Mouse (Mus musculus) kidney, embryonic 14.5 days (tissue): ENCODE results near the gene Mab21l1. TPM values are rescaled to one million over a fixed set of nuclear protein-coding genes. Genes with fewer than 3 reads are reported as not detected.

ENCODE experiments used
- ATAC-seq: fragments of 200-750 bp; cut with Nextera tagmentation; 2 replicates; pipeline ENCODE4 v1.8.0; 2017; ENCODE audit warnings: moderate number of reproducible peaks, mild to moderate bottlenecking, moderate TSS enrichment, moderate library complexity; ENCODE audit not compliant: low FRiP score, low TSS enrichment
- H3K27ac ChIP-seq: fragments of 300-500 bp; sonication (generic); 2 replicates; pipeline ENCODE4 v1.5.1; 2014; ENCODE audit warnings: low read depth, mild to moderate bottlenecking, low read length, moderate library complexity, mixed read lengths
- H3K27me3 ChIP-seq: fragments of 300-500 bp; sonication (generic); 2 replicates; pipeline ENCODE4 v1.6.1; 2014; ENCODE audit warnings: mild to moderate bottlenecking, low read length; ENCODE audit not compliant: control insufficient read depth, insufficient read depth
- H3K36me3 ChIP-seq: fragments of 300-500 bp; sonication (generic); 2 replicates; pipeline ENCODE4 v1.6.1; 2014; ENCODE audit warnings: low read length, mixed read lengths; ENCODE audit not compliant: control insufficient read depth, insufficient read depth
- H3K4me1 ChIP-seq: fragments of 300-500 bp; sonication (generic); 2 replicates; pipeline ENCODE4 v1.6.1; 2014; ENCODE audit warnings: low read length, mixed read lengths; ENCODE audit not compliant: control insufficient read depth, insufficient read depth
- H3K4me2 ChIP-seq: fragments of 300-500 bp; sonication (generic); replicated peaks from 2 replicates; pipeline ENCODE4 v1.6.1; 2014; ENCODE audit warnings: low read depth, mild to moderate bottlenecking, low read length
- H3K4me3 ChIP-seq: fragments of 300-500 bp; sonication (generic); 2 replicates; pipeline ENCODE4 v1.5.1; 2014; ENCODE audit warnings: mild to moderate bottlenecking, low read length
- H3K9ac ChIP-seq: fragments of 300-500 bp; sonication (generic); 2 replicates; pipeline ENCODE4 v1.6.1; 2014; ENCODE audit warnings: low read depth, mild to moderate bottlenecking, low read length, moderate library complexity
- H3K9me3 ChIP-seq: fragments of 300-500 bp; sonication (generic); 2 replicates; pipeline ENCODE4 v1.6.1; 2016; ENCODE audit warnings: low read length; ENCODE audit not compliant: control insufficient read depth
- WGBS: fragments of 180-500 bp; shearing (Covaris S2); extraction: QIAGEN DNeasy Blood & Tissue Kit; methylation state at CpG from one replicate; pipeline ENCODE4 v1.1.7; 2014; 5-methylcytosine and 5-hydroxymethylcytosine counted together
- polyA plus RNA-seq: library from polyadenylated mRNA; unstranded; fragments of >200 nt; fragmentation: Nextera tagmentation; extraction: Ambion mirVana; gene quantifications from 2 replicates; pipeline ENCODE4 v1.2.1, GENCODE M21; 2014

The Mab21l1 gene
- polyA plus RNA-seq, 1 experiment from 2014 or later: 0.87 TPM

- Histone ChIP-seq H3K27me3 (no peaks in the 10 kb centered on the region), H3K4me1 (no peaks in the 10 kb centered on the region), H3K9me3 (no peaks in the 10 kb centered on the region), H3K27ac (no peak overlapping the region), H3K4me3 (no peak overlapping the region), H3K9ac (no peak overlapping the region), H3K36me3 (no peaks in the 10 kb centered on the region), H3K4me2 (no peak overlapping the region)
- ATAC-seq: no peak
- WGBS: 77% methylated on average over 6 of the region's 6 CpGs
Measured at GRCm38 (mm10) chr3:55816638-55817375, 34.5 kb downstream of the Mab21l1 start.

DNA sequence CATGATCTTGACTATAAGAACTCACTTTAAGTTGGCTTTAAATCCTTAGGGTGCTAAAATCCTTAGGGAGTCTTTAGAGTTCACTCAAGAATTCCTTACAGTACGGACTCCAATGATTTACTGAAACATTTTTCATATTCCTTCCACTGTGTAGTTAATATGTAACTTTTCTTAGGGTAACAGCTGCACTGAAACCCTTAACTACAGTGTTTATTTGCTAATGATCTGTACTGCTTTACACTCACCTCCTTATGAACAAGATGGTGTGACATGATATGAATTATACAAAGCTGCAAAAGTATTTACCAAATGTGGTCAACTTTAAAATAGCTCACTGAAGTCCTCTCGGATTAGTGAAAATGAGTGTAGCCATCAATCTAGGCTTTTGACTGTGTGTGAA is 35.8 kb downstream of the Mab21l1 start:
- ATAC-seq: no peak
- Histone ChIP-seq H3K9me3 (no peaks in the 10 kb centered on the region), H3K36me3 (no peaks in the 10 kb centered on the region), H3K4me1 (no peaks in the 10 kb centered on the region), H3K9ac (no peak overlapping the region), H3K27ac (no peak overlapping the region), H3K4me3 (no peak overlapping the region), H3K4me2 (no peak overlapping the region), H3K27me3 (no peaks in the 10 kb centered on the region)
- 75% methylated on average over 2 of the region's 2 CpGs for WGBS

DNA sequence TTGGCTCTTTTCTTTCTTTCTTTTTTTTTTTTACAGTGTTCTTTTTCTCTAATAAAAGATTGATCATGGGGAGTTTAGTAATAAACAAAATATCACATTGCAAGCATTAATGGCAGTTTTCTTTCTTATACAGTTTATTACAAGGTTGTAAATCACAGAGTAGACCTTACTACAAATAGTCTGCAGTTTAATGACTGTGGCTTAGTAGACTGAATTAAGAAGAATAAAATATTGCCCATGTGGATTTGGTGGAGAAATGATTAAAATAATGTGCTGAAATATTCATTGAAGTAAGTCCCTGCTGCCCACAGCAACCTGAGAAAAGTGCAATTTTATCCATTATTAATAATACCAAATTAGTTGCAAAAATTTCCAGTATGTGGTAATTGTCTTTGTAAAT is 37.3 kb downstream of the Mab21l1 start:
- Histone ChIP-seq H3K9ac (no peak overlapping the region), H3K4me3 (no peak overlapping the region), H3K27ac (no peak overlapping the region), H3K27me3 (no peaks in the 10 kb centered on the region), H3K36me3 (no peaks in the 10 kb centered on the region), H3K4me2 (no peak overlapping the region), H3K9me3 (no peaks in the 10 kb centered on the region), H3K4me1 (no peaks in the 10 kb centered on the region)
- no peak for ATAC-seq

DNA sequence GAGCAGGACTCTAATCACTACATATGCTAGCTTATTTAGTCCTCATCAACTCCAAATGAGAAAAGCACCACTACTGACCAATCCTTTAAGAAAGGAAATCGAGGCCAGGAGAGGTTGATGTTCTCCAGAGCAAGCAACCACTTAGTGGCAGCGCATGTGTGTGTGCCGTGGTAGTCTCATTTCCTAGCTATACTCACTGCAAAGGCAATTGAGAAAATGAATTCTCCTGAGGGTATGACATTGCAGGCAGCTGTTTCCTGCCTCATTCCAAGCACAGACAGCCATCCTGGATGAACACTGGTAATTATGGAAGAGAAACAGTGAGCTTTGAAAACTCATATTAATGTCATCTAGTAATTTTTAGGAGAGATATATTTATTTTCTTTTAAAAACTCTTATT is 42.6 kb downstream of the Mab21l1 start:
- WGBS: 79% methylated on average over 3 of the region's 3 CpGs
- H3K9me3 ChIP-seq: no peaks in the 10 kb centered on the region
- no peak overlapping the region for H3K4me2 ChIP-seq
- no peak overlapping the region for H3K27ac ChIP-seq
- no peaks in the 10 kb centered on the region for H3K4me1 ChIP-seq
- ATAC-seq: no peak
- H3K9ac ChIP-seq: no peak overlapping the region
- no peaks in the 10 kb centered on the region for H3K36me3 ChIP-seq
- no peaks in the 10 kb centered on the region for H3K27me3 ChIP-seq
- no peak overlapping the region for H3K4me3 ChIP-seq

DNA sequence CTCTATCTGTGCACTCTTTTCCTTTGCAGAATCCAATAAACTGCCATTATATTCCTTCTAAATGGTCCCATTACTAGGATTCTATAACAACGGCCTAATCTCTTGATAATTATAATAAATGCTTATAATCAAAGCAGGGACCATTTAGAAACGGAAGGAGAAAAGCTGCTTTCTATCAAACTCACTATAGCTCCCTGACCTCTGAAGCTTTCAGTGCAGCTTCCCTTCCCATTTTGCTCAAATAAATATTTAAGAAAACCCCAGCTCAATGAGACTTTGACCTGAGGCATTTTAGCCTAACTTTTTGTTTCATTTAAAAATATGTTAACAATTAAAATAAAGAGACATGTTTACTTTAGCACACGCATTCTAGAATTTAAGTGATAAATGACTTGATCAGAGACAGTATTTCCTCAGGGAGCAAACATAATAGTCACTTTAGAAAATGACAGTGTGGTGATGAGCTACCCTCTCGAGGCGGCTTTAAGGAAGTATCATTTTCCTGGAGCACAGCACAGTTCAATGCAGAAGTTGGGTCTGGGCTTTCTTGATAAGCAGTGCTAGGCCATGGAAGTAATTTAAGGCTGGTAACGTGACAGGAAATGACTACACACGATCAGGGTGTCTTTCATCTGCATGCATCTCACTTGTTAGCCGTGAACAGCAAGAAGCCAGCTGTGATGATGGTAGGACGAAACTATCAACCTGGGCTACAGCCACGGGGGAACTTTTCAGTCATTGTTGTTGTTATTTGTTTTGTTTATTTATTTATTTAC is 46.4 kb downstream of the Mab21l1 start:
- H3K4me1 ChIP-seq: no peaks in the 10 kb centered on the region
- no peak overlapping the region for H3K4me3 ChIP-seq
- H3K27ac ChIP-seq: no peak overlapping the region
- 33% methylated on average over 10 of the region's 10 CpGs for WGBS
- no peak overlapping the region for H3K9ac ChIP-seq
- peak; percentile 73 for ATAC-seq
- H3K9me3 ChIP-seq: no peaks in the 10 kb centered on the region
- no peaks in the 10 kb centered on the region for H3K27me3 ChIP-seq
- H3K36me3 ChIP-seq: no peaks in the 10 kb centered on the region
- H3K4me2 ChIP-seq: no peak overlapping the region

- Histone ChIP-seq H3K9me3 (no peaks in the 10 kb centered on the region), H3K27me3 (no peaks in the 10 kb centered on the region), H3K4me2 (no peak overlapping the region), H3K9ac (no peak overlapping the region), H3K36me3 (no peaks in the 10 kb centered on the region), H3K27ac (no peak overlapping the region), H3K4me1 (no peaks in the 10 kb centered on the region), H3K4me3 (no peak overlapping the region)
- ATAC-seq: no peak
- 34% methylated on average over 5 of the region's 5 CpGs for WGBS
Measured at GRCm38 (mm10) chr3:55830226-55830625, 47.9 kb downstream of the Mab21l1 start.
